Mouse (Mus musculus) telencephalon, adult 2 months (tissue): ENCODE results near the gene Xpo5.

Experiments
- DNase-seq: peaks from one replicate; pipeline ENCODE4 v3.0.0-alpha.2; 2011; ENCODE audit warnings: low read depth, low spot score

The Xpo5 gene

GRCm38 (mm10) chr17:46285407-46285806 is 82.8 kb downstream of the Xpo5 start:
- no peak for DNase-seq

GRCm38 (mm10) chr17:46287678-46288095 is 85.1 kb downstream of the Xpo5 start:
- no peak for DNase-seq
